Mouse (Mus musculus) E14TG2a.4 (cell line): ENCODE results near the gene Tnfaip8l2.

Experiments used
- CTCF ChIP-seq: conservative IDR thresholded peaks from 2 replicates; pipeline ENCODE4 v1.5.1; 2014; ENCODE audit warnings: low read length
- NANOG ChIP-seq: IDR thresholded peaks from 2 replicates; pipeline ENCODE4 v1.6.1; 2014; ENCODE audit warnings: borderline replicate concordance, low read length, mixed read lengths

DNA sequence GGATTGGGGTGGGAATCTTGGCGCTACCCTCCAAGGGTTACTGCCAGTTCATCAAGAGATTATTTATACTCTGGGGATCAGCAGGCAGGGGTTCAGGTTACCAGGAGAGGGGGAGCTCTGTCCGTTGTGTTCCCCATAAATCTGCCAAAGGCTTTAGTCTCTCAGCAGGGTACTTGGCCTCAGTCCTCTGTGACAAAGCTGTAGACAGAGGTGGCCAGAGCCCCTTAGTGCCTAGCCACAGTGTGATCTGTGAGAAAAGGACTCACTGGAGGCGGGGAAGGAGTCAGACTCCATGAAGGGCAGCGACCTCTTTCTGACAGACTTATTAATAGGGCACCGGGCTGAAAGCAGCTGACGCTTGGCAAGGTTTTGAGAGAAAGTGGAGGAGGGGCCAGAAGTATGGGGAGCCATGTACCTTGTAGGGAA is 12.9 kb downstream of the Tnfaip8l2 start:
- TF ChIP-seq CTCF (no peak), NANOG (no peak)
